Mouse (Mus musculus) liver, postnatal 0 days (tissue): ENCODE results near the gene Gm20708. TPM values are rescaled to one million over a fixed set of nuclear protein-coding genes. Genes with fewer than 3 reads are reported as not detected.

ENCODE experiments used
- ATAC-seq: fragments of 200-750 bp; cut with Nextera tagmentation; 2 replicates; pipeline ENCODE4 v1.8.0; 2017; ENCODE audit warnings: mild to moderate bottlenecking, moderate library complexity
- DNase-seq: peaks from one replicate; pipeline ENCODE4 v3.0.0-alpha.2; 2016
- H3K27ac ChIP-seq: fragments of 300-500 bp; sonication (generic); 2 replicates; pipeline ENCODE4 v1.5.1; 2014; ENCODE audit warnings: antibody characterized with exemption, moderate library complexity, mild to moderate bottlenecking, low read depth
- H3K27me3 ChIP-seq: fragments of 300-500 bp; sonication (generic); 2 replicates; pipeline ENCODE4 v1.6.1; 2014; ENCODE audit warnings: low read length, control low read depth, mixed read lengths; ENCODE audit not compliant: insufficient read depth
- H3K36me3 ChIP-seq: fragments of 300-500 bp; sonication (generic); replicated peaks from 2 replicates; pipeline ENCODE4 v1.6.1; 2014; ENCODE audit warnings: mild to moderate bottlenecking, control low read depth, low read length, moderate library complexity, mixed read lengths; ENCODE audit not compliant: insufficient read depth
- H3K4me1 ChIP-seq: fragments of 300-500 bp; sonication (generic); 2 replicates; pipeline ENCODE4 v1.6.1; 2014; ENCODE audit warnings: antibody characterized with exemption, mild to moderate bottlenecking, control low read depth; ENCODE audit not compliant: insufficient read depth
- H3K4me2 ChIP-seq: fragments of 300-500 bp; sonication (generic); 2 replicates; pipeline ENCODE4 v1.6.1; 2014; ENCODE audit warnings: low read depth, mild to moderate bottlenecking, low read length, moderate library complexity, mixed read lengths
- H3K4me3 ChIP-seq: fragments of 300-500 bp; sonication (generic); 2 replicates; pipeline ENCODE4 v1.5.1; 2014; ENCODE audit warnings: low read depth, low read length
- H3K9ac ChIP-seq: fragments of 300-500 bp; sonication (generic); replicated peaks from 2 replicates; pipeline ENCODE4 v1.6.1; 2014; ENCODE audit warnings: mild to moderate bottlenecking, moderate library complexity
- H3K9me3 ChIP-seq: fragments of 300-500 bp; sonication (generic); 2 replicates; pipeline ENCODE4 v1.6.1; 2016; ENCODE audit warnings: mild to moderate bottlenecking, control low read depth, low read length, mixed read lengths
- CTCF ChIP-seq: sonication (generic); IDR thresholded peaks from 2 replicates; pipeline ENCODE4 v1.5.1; 2016; ENCODE audit warnings: antibody characterized with exemption, low read depth
- EP300 ChIP-seq: IDR thresholded peaks from 2 replicates; pipeline ENCODE4 v1.6.1; 2016; ENCODE audit warnings: antibody characterized with exemption, low read depth, mild to moderate bottlenecking
- WGBS: fragments of 180-500 bp; shearing (Covaris S2); extraction: QIAGEN DNeasy Blood & Tissue Kit; methylation state at CpG from one replicate; pipeline ENCODE4 v1.1.7; 2014; ENCODE audit not compliant: insufficient replicate concordance; 5-methylcytosine and 5-hydroxymethylcytosine counted together
- polyA plus RNA-seq: library from polyadenylated mRNA; unstranded; fragments of >200 nt; fragmentation: Nextera tagmentation; extraction: Ambion mirVana; gene quantifications from 2 replicates; pipeline ENCODE4 v1.2.1, GENCODE M21; 2015

Gm20708 gene
- polyA plus RNA-seq, 1 experiment from 2014 or later = 0.48 TPM

DNA sequence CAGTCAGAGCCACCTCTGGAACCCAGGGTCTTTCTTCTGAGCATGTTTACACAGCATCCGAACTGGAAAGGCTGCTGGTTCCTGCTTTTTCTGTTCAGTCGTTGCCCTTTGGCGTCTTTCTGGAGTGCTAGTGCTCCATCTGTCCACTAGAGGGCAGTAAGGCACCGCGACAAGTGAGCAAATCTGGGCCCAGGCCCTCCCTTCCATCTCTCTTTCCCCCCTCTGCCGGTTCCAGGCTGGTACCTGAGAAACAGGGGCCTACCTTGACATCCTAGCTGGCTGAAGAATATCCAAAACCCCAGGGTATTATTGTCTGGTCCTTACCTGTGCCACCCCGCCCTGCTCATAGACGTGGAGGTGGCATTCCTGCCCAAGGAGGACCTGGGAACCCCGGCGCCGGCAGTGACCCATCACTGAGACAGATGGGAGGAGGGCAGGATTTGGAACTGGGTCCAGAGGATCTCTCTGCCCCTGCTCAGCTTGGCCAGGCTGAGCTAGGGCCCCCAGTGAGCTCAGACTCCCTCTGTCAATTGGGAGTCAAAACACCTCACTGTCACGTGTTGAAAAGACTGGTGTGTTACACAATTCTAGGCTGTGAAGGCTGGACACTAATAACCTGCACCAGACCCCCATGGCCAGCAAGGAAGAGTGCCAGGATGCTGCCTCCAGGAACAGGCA lies 61.4 kb downstream of the Gm20708 start:
- no peaks in the 10 kb centered on the region for H3K36me3 ChIP-seq
- no peaks in the 10 kb centered on the region for H3K27me3 ChIP-seq
- DNase-seq = peak; percentile 80
- TF ChIP-seq CTCF = peak; percentile 99
- TF ChIP-seq EP300 = no peak
- WGBS = 43% methylated on average over 12 of the region's 12 CpGs
- no peaks in the 10 kb centered on the region for H3K9me3 ChIP-seq
- H3K4me3 ChIP-seq = no peak overlapping the region
- H3K4me2 ChIP-seq = no peak overlapping the region
- peaks cover 29% of the 10 kb centered on the region for H3K4me1 ChIP-seq
- H3K9ac ChIP-seq = no peak overlapping the region
- ATAC-seq = peak; percentile 23; the same call in 1 of the 2 replicates
- no peak overlapping the region for H3K27ac ChIP-seq

DNA sequence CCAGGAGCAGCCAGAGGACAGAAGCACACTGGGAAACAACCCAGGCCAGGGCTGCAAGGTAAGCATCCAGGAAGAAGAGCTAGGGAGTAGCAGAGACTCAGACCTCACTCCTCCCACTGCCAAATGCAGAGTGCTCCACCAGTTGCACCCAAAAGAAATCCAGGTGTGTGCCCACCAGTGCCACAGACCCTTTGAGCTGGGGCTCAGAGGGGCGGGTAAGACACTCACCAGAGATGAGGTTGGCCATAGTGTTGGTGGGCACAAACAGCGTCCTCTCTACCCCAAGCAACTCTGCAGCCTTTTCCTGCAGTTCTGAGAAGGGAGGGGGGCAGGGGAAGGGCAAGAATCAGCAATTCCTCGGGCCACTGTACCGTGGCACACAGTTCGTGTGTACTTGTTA lies 61.9 kb downstream of the Gm20708 start:
- peaks cover 30% of the 10 kb centered on the region for H3K4me1 ChIP-seq
- no peak overlapping the region for H3K27ac ChIP-seq
- DNase-seq = no peak
- no peak overlapping the region for H3K9ac ChIP-seq
- no peak for ATAC-seq
- no peak overlapping the region for H3K4me2 ChIP-seq
- 58% methylated on average over 5 of the region's 5 CpGs for WGBS
- no peaks in the 10 kb centered on the region for H3K27me3 ChIP-seq
- H3K4me3 ChIP-seq = no peak overlapping the region
- no peaks in the 10 kb centered on the region for H3K9me3 ChIP-seq
- TF ChIP-seq EP300 = no peak
- H3K36me3 ChIP-seq = no peaks in the 10 kb centered on the region

GRCm38 (mm10) chr11:117871911-117872584 lies 62.6 kb downstream of the Gm20708 start:
- H3K27ac ChIP-seq = no peak overlapping the region
- no peak for ATAC-seq
- peak; percentile 59 for DNase-seq

GRCm38 (mm10) chr11:117872861-117873608 lies 63.6 kb downstream of the Gm20708 start, which contains the start of gene Tha1:
Tha1 (minus strand) TSS chr11:117873481.
- Histone ChIP-seq H3K36me3 (no peaks in the 10 kb centered on the region), H3K27me3 (no peaks in the 10 kb centered on the region), H3K27ac (peak within 1 kb of the TSS; percentile 67), H3K4me2 (peak within 1 kb of the TSS; percentile 71), H3K9ac (peak within 1 kb of the TSS; percentile 70), H3K9me3 (no peaks in the 10 kb centered on the region), H3K4me1 (peaks cover 44% of the 10 kb centered on the region), H3K4me3 (peak within 1 kb of the TSS; percentile 48)
- 2% methylated on average over 51 of the region's 51 CpGs for WGBS
- ATAC-seq (peak; percentile 59), DNase-seq (peak; percentile 80)
- TF ChIP-seq EP300 (no peak), CTCF (no peak)

More at GRCm38 (mm10) chr11:117871911-117872584, 62.6 kb downstream of the Gm20708 start:
- H3K9ac ChIP-seq = no peak overlapping the region
- WGBS = 37% methylated on average over 12 of the region's 12 CpGs
- H3K9me3 ChIP-seq = no peaks in the 10 kb centered on the region
- H3K4me1 ChIP-seq = peaks cover 34% of the 10 kb centered on the region
- H3K36me3 ChIP-seq = no peaks in the 10 kb centered on the region
- TF ChIP-seq CTCF (no peak), EP300 (no peak)
- no peaks in the 10 kb centered on the region for H3K27me3 ChIP-seq
- peak overlapping the region; percentile 71 for H3K4me2 ChIP-seq
- no peak overlapping the region for H3K4me3 ChIP-seq

- TF ChIP-seq CTCF = peak; percentile 69
- no peak for TF ChIP-seq EP300
- DNase-seq (no peak), ATAC-seq (no peak)
- H3K4me1 ChIP-seq = peaks cover 57% of the 10 kb centered on the region
- H3K27me3 ChIP-seq = no peaks in the 10 kb centered on the region
- no peak overlapping the region for H3K4me2 ChIP-seq
- no peak overlapping the region for H3K9ac ChIP-seq
- H3K27ac ChIP-seq = no peak overlapping the region
- no peak overlapping the region for H3K4me3 ChIP-seq
- H3K9me3 ChIP-seq = no peaks in the 10 kb centered on the region
- WGBS = 63% methylated on average over 4 of the region's 4 CpGs
- no peaks in the 10 kb centered on the region for H3K36me3 ChIP-seq
Measured at GRCm38 (mm10) chr11:117874419-117874818, 65.0 kb downstream of the Gm20708 start.

DNA sequence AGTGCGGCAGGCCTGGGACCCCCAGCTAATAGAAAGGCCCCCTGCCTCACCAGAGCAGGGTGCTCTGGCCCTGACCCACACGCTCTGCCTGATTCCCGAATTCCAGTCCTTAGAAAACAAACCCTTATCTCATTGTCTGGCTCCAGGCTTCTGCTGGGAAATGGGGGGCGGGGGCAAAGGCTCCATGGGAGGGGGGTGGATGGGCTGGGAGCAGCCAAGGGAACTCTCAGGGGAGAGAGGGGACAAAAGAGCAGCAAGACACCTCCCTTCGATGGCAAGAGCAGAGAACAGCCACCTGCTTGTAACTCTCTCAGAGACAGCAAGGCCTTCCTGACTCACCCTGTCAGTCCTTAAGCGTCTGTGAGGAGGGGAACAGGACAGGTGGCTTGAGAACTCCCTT lies 66.2 kb downstream of the Gm20708 start:
- Histone ChIP-seq H3K4me1 (peaks cover 60% of the 10 kb centered on the region), H3K27ac (0 out of 2 replicates have a peak overlapping the region, but pooled peaks have one; percentile 41), H3K4me3 (no peak overlapping the region), H3K9me3 (no peaks in the 10 kb centered on the region), H3K4me2 (no peak overlapping the region), H3K27me3 (no peaks in the 10 kb centered on the region), H3K9ac (no peak overlapping the region), H3K36me3 (no peaks in the 10 kb centered on the region)
- ATAC-seq = no peak
- no peak for TF ChIP-seq CTCF
- TF ChIP-seq EP300 = no peak
- WGBS = 64% methylated on average over 5 of the region's 6 CpGs
- DNase-seq = no peak
